Comparison of ENCODE assay signal across 20 mouse cellular contexts in genomic region chr2:11738794-11739193, GRCm38 (mm10). TPM values are rescaled to one million over a fixed set of nuclear protein-coding genes. Genes with fewer than 3 reads are reported as not detected.
A peak's percentile ranks its signal among the peaks of the same experiment; 100 is the strongest.
DNase-seq lines count a peak whose midpoint lies in the region; ATAC-seq and TF ChIP-seq lines count a peak whose summit lies in the region.
"Had no signal": no experiment of that assay in that cellular context is flagged by ENCODE, and none has a peak within 500 bp of the region (broad histone marks: within the 10 kb centered on the region; RNA-seq: fewer than 3 reads in every experiment).

No protein-coding gene starts in this region.

- no peak for TF ChIP-seq CTCF in intestine, postnatal 0 days (IDR thresholded peaks at IDR 0.05; ENCODE audit: low read depth)

- peaks cover 47% of the 10 kb centered on the region for H3K36me3 ChIP-seq in forebrain, embryonic 12.5 days (replicated peaks)
- peaks cover 56% of the 10 kb centered on the region for H3K36me3 ChIP-seq in forebrain, embryonic 10.5 days (replicated peaks)
- H3K36me3 ChIP-seq in intestine, embryonic 16.5 days (ENCODE audit: control insufficient read depth, insufficient read depth, low read length) = peaks cover 21% of the 10 kb centered on the region
- peaks cover 38% of the 10 kb centered on the region for H3K36me3 ChIP-seq in intestine, postnatal 0 days (ENCODE audit: control insufficient read depth, insufficient read depth)
- H3K36me3 ChIP-seq in neural tube, embryonic 12.5 days = peaks cover 49% of the 10 kb centered on the region
- H3K36me3 ChIP-seq in neural tube, embryonic 15.5 days = peaks cover 51% of the 10 kb centered on the region

- H3K4me1 ChIP-seq in forebrain, embryonic 12.5 days = no peaks in the 10 kb centered on the region
- no peaks in the 10 kb centered on the region for H3K4me1 ChIP-seq in forebrain, embryonic 10.5 days
- H3K4me1 ChIP-seq in intestine, embryonic 16.5 days (ENCODE audit: control insufficient read depth, insufficient read depth, low read length) = no peaks in the 10 kb centered on the region
- no peaks in the 10 kb centered on the region for H3K4me1 ChIP-seq in intestine, postnatal 0 days (replicated peaks; ENCODE audit: control insufficient read depth, insufficient read depth, low read length)
- H3K4me1 ChIP-seq in neural tube, embryonic 12.5 days = no peaks in the 10 kb centered on the region
- no peaks in the 10 kb centered on the region for H3K4me1 ChIP-seq in neural tube, embryonic 15.5 days
- H3K4me1 ChIP-seq: embryonic facial prominence, embryonic 15.5 days; heart, embryonic 15.5 days; limb, embryonic 13.5 days; liver, embryonic 15.5 days had no signal

- no peaks in the 10 kb centered on the region for H3K9me3 ChIP-seq in forebrain, embryonic 12.5 days
- no peaks in the 10 kb centered on the region for H3K9me3 ChIP-seq in forebrain, embryonic 10.5 days
- no peaks in the 10 kb centered on the region for H3K9me3 ChIP-seq in intestine, embryonic 16.5 days (ENCODE audit: control insufficient read depth, low read length)
- no peaks in the 10 kb centered on the region for H3K9me3 ChIP-seq in intestine, postnatal 0 days (ENCODE audit: control insufficient read depth)
- H3K9me3 ChIP-seq in neural tube, embryonic 12.5 days = no peaks in the 10 kb centered on the region
- H3K9me3 ChIP-seq in neural tube, embryonic 15.5 days (replicated peaks) = no peaks in the 10 kb centered on the region
- H3K9me3 ChIP-seq: embryonic facial prominence, embryonic 15.5 days; heart, embryonic 15.5 days; limb, embryonic 13.5 days; liver, embryonic 15.5 days had no signal

- DNase-seq in forebrain, embryonic 10.5 days (ENCODE audit: extremely low spot score, low spot score) = no peak
- DNase-seq in neural tube, embryonic 10.5 days (ENCODE audit: extremely low spot score, low spot score) = no peak
- no peak for DNase-seq in heart, postnatal 25 days (ENCODE audit: low spot score)
- DNase-seq: adrenal gland, postnatal 14 days; cerebellum, postnatal 14 days; gastrocnemius, postnatal 36 days; kidney, adult 9 months; right cerebral cortex, postnatal 14 days; thymus, postnatal 14 days had no signal

- H3K27ac ChIP-seq in forebrain, embryonic 12.5 days = no peak overlapping the region
- H3K27ac ChIP-seq in forebrain, embryonic 10.5 days = no peak overlapping the region
- H3K27ac ChIP-seq in intestine, embryonic 16.5 days (ENCODE audit: low read length) = no peak overlapping the region
- no peak overlapping the region for H3K27ac ChIP-seq in intestine, postnatal 0 days (ENCODE audit: low read depth, low read length)
- no peak overlapping the region for H3K27ac ChIP-seq in neural tube, embryonic 12.5 days
- H3K27ac ChIP-seq in neural tube, embryonic 15.5 days (replicated peaks) = no peak overlapping the region
- H3K27ac ChIP-seq: embryonic facial prominence, embryonic 15.5 days; heart, embryonic 15.5 days; limb, embryonic 13.5 days; liver, embryonic 15.5 days had no signal

- H3K4me3 ChIP-seq in forebrain, embryonic 12.5 days (replicated peaks) = no peak overlapping the region
- no peak overlapping the region for H3K4me3 ChIP-seq in forebrain, embryonic 10.5 days
- H3K4me3 ChIP-seq in intestine, embryonic 16.5 days (ENCODE audit: low read length) = no peak overlapping the region
- no peak overlapping the region for H3K4me3 ChIP-seq in intestine, postnatal 0 days (ENCODE audit: low read depth, low read length)
- H3K4me3 ChIP-seq in neural tube, embryonic 12.5 days = no peak overlapping the region
- H3K4me3 ChIP-seq in neural tube, embryonic 15.5 days (replicated peaks) = no peak overlapping the region
- H3K4me3 ChIP-seq: embryonic facial prominence, embryonic 15.5 days; heart, embryonic 15.5 days; limb, embryonic 13.5 days; liver, embryonic 15.5 days had no signal

- no peak overlapping the region for H3K9ac ChIP-seq in forebrain, embryonic 12.5 days
- H3K9ac ChIP-seq in intestine, embryonic 16.5 days (ENCODE audit: low read depth, low read length) = no peak overlapping the region
- no peak overlapping the region for H3K9ac ChIP-seq in intestine, postnatal 0 days (ENCODE audit: low read depth, low read length)
- H3K9ac ChIP-seq in neural tube, embryonic 12.5 days = no peak overlapping the region
- H3K9ac ChIP-seq in neural tube, embryonic 15.5 days (replicated peaks) = no peak overlapping the region
- H3K9ac ChIP-seq: embryonic facial prominence, embryonic 15.5 days; heart, embryonic 15.5 days; limb, embryonic 13.5 days; liver, embryonic 15.5 days had no signal

- no peaks in the 10 kb centered on the region for H3K27me3 ChIP-seq in forebrain, embryonic 12.5 days
- no peaks in the 10 kb centered on the region for H3K27me3 ChIP-seq in forebrain, embryonic 10.5 days (ENCODE audit: poor library complexity, severe bottlenecking)
- no peaks in the 10 kb centered on the region for H3K27me3 ChIP-seq in intestine, embryonic 16.5 days (replicated peaks; ENCODE audit: control insufficient read depth, insufficient read depth, low read length)
- H3K27me3 ChIP-seq in intestine, postnatal 0 days (replicated peaks; ENCODE audit: control insufficient read depth, insufficient read depth, low read length) = no peaks in the 10 kb centered on the region
- no peaks in the 10 kb centered on the region for H3K27me3 ChIP-seq in neural tube, embryonic 12.5 days (replicated peaks)
- no peaks in the 10 kb centered on the region for H3K27me3 ChIP-seq in neural tube, embryonic 15.5 days (replicated peaks)
- H3K27me3 ChIP-seq: embryonic facial prominence, embryonic 15.5 days; heart, embryonic 15.5 days; limb, embryonic 13.5 days; liver, embryonic 15.5 days had no signal

- no peak overlapping the region for H3K4me2 ChIP-seq in forebrain, embryonic 12.5 days
- H3K4me2 ChIP-seq in intestine, embryonic 16.5 days (ENCODE audit: low read depth, low read length) = no peak overlapping the region
- H3K4me2 ChIP-seq in intestine, postnatal 0 days (replicated peaks; ENCODE audit: low read depth) = no peak overlapping the region
- H3K4me2 ChIP-seq in neural tube, embryonic 12.5 days (replicated peaks) = no peak overlapping the region
- H3K4me2 ChIP-seq in neural tube, embryonic 15.5 days = no peak overlapping the region
- H3K4me2 ChIP-seq: embryonic facial prominence, embryonic 15.5 days; heart, embryonic 15.5 days; limb, embryonic 13.5 days; liver, embryonic 15.5 days had no signal

- ATAC-seq in forebrain, embryonic 12.5 days (ENCODE audit: low FRiP score) = peak; percentile 49; the same call in 1 of the 2 replicates
- 0 out of 2 replicates have a peak, but pooled peaks have one; percentile 31 for ATAC-seq in intestine, embryonic 16.5 days
- no peak for ATAC-seq in intestine, postnatal 0 days
- ATAC-seq in neural tube, embryonic 12.5 days (ENCODE audit: low FRiP score, low read depth) = peak; percentile 31; the same call in 1 of the 2 replicates
- 0 out of 2 replicates have a peak, but pooled peaks have one; percentile 10 for ATAC-seq in neural tube, embryonic 15.5 days (ENCODE audit: low FRiP score)
- ATAC-seq: activated CD4-positive, CD25-positive, alpha-beta regulatory T cell, adult 4 months; CD4-positive, CD25-positive, alpha-beta regulatory T cell, adult 4 months had no signal

- intact Hi-C loops in heart, postnatal 25 days (cut with DNase I) = no loop called here

- WGBS in forebrain, embryonic 12.5 days = 87% methylated on average over 3 of the region's 3 CpGs
- 84% methylated on average over 3 of the region's 3 CpGs for WGBS in forebrain, embryonic 10.5 days
- WGBS in intestine, embryonic 16.5 days = 86% methylated on average over 3 of the region's 3 CpGs
- 90% methylated on average over 3 of the region's 3 CpGs for WGBS in intestine, postnatal 0 days
- WGBS in neural tube, embryonic 12.5 days = 90% methylated on average over 3 of the region's 3 CpGs
- WGBS in neural tube, embryonic 15.5 days = 94% methylated on average over 3 of the region's 3 CpGs

RNA-seq across cellular contexts. Expression of gene Il15ra, which starts 33.7 kb away (rescaled TPM):
- polyA plus RNA-seq in forebrain, embryonic 12.5 days (2016; fragmentation: Nextera tagmentation; extraction: Ambion mirVana) = 0.50 TPM in 1 of 2 replicates, not detected in the other
- 0.31 and 0.55 TPM in 2 replicates for polyA plus RNA-seq in forebrain, embryonic 10.5 days (2016; fragmentation: Nextera tagmentation; extraction: Ambion mirVana)
- 2.0 and 2.2 TPM in 2 replicates for polyA plus RNA-seq in intestine, embryonic 16.5 days (2015; fragmentation: Nextera tagmentation; extraction: Ambion mirVana)
- 3.7 and 4.9 TPM in 2 replicates for polyA plus RNA-seq in intestine, postnatal 0 days (2015; fragmentation: Nextera tagmentation; extraction: Ambion mirVana)
- polyA plus RNA-seq in neural tube, embryonic 12.5 days (2016; fragmentation: Nextera tagmentation; extraction: Ambion mirVana) = 0.93 and 1.1 TPM in 2 replicates
- polyA plus RNA-seq in neural tube, embryonic 15.5 days (2015; fragmentation: Nextera tagmentation; extraction: Ambion mirVana) = 1.6 and 8.1 TPM in 2 replicates
- total RNA-seq in heart, postnatal 25 days (2021) = 10 to 100 TPM; 28.6 to 37.3 TPM

RNA-seq across cellular contexts. Expression of gene Fbh1, which starts 38.6 kb away (rescaled TPM):
- 143 TPM in 2 replicates for polyA plus RNA-seq in forebrain, embryonic 12.5 days (2016; fragmentation: Nextera tagmentation; extraction: Ambion mirVana)
- 104 TPM in 2 replicates for polyA plus RNA-seq in forebrain, embryonic 10.5 days (2016; fragmentation: Nextera tagmentation; extraction: Ambion mirVana)
- polyA plus RNA-seq in intestine, embryonic 16.5 days (2015; fragmentation: Nextera tagmentation; extraction: Ambion mirVana) = 108 and 112 TPM in 2 replicates
- 56.6 and 59.0 TPM in 2 replicates for polyA plus RNA-seq in intestine, postnatal 0 days (2015; fragmentation: Nextera tagmentation; extraction: Ambion mirVana)
- polyA plus RNA-seq in neural tube, embryonic 12.5 days (2016; fragmentation: Nextera tagmentation; extraction: Ambion mirVana) = 139 and 150 TPM in 2 replicates
- 119 TPM in 2 replicates for polyA plus RNA-seq in neural tube, embryonic 15.5 days (2015; fragmentation: Nextera tagmentation; extraction: Ambion mirVana)
- 10 to 100 TPM; 72.5 to 73.6 TPM for total RNA-seq in heart, postnatal 25 days (2021)

RNA-seq across cellular contexts. Expression of gene Ankrd16, which starts 38.9 kb away (rescaled TPM):
- 47.9 and 54.8 TPM in 2 replicates for polyA plus RNA-seq in forebrain, embryonic 12.5 days (2016; fragmentation: Nextera tagmentation; extraction: Ambion mirVana)
- polyA plus RNA-seq in forebrain, embryonic 10.5 days (2016; fragmentation: Nextera tagmentation; extraction: Ambion mirVana) = 46.4 and 53.9 TPM in 2 replicates
- 37.3 and 38.4 TPM in 2 replicates for polyA plus RNA-seq in intestine, embryonic 16.5 days (2015; fragmentation: Nextera tagmentation; extraction: Ambion mirVana)
- polyA plus RNA-seq in intestine, postnatal 0 days (2015; fragmentation: Nextera tagmentation; extraction: Ambion mirVana) = 22.4 and 25.3 TPM in 2 replicates
- 52.9 and 61.4 TPM in 2 replicates for polyA plus RNA-seq in neural tube, embryonic 12.5 days (2016; fragmentation: Nextera tagmentation; extraction: Ambion mirVana)
- 38.8 and 39.8 TPM in 2 replicates for polyA plus RNA-seq in neural tube, embryonic 15.5 days (2015; fragmentation: Nextera tagmentation; extraction: Ambion mirVana)
- 10 to 100 TPM; 18.8 to 21.5 TPM for total RNA-seq in heart, postnatal 25 days (2021)
